Mouse (Mus musculus) CH12F3 (cell line): ENCODE results near the gene Padi2.

ENCODE experiments used
- in situ Hi-C: fragments of 300-500 bp; cut with MboI; formaldehyde crosslinking; loops from 2 replicates; pipeline ENCODE4 v1.14.3; 2020; ENCODE audit warnings: low sequenced_read_pairs

Padi2 gene

DNA sequence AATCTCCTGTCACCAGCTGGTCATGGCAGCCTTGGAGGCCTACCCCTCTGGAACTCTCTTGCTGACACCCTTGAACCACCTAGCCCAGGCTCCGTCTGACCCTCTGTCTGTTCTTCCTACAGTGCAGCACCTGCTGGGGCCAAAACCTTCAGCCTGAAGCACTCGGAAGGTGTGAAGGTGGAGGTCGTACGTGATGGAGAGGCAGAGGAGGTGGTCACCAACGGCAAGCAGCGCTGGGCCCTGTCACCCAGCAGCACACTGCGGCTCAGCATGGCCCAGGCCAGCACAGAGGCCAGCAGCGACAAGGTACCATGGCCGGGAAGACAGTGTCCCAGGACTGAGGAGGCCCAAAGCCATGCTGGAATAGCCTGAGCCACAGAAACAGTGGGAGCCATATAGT, 11.3 kb downstream of the Padi2 start:
- in situ Hi-C loops, result no loop called here

DNA sequence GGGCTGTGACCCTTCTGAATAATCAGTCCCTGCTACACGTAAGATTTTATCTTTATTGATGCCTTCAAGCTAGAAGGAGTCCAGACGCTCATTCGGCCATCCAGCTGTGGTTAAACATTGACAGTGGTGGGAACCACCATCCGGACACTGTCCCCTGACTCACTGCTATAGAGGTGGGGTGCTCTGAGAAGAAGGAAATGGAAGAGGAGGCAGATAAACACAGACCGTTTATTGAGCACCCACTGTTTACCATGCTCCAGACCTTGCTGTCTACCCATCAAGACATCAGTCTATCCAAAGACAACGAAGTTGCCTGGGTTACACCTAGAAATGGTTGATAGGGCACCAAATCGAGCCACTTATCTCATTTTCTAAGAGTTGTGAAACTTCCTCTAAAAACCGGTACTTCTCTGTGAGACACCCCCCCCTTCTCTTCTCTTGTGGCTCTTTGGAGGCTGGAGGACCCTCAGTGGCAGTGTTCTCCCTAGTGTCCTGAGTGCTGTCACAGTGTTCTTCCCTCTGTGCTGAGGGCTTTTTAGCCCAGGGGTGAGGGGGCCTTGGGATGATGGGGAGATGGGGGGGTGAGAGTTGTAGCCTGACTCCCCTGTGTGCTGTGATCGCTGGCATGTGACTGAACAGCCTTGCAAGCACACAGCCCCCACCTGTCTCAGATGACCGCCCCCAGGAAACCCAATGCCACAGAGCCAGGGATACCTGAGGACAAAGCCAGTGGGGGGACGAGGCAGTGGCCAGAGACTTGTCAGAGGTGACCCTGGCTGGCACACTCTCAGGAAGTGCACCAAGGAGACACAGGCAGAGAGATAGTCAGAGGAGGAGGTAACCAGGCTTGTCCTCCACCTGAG, 14.1 kb downstream of the Padi2 start:
- in situ Hi-C loops, result no loop called here

DNA sequence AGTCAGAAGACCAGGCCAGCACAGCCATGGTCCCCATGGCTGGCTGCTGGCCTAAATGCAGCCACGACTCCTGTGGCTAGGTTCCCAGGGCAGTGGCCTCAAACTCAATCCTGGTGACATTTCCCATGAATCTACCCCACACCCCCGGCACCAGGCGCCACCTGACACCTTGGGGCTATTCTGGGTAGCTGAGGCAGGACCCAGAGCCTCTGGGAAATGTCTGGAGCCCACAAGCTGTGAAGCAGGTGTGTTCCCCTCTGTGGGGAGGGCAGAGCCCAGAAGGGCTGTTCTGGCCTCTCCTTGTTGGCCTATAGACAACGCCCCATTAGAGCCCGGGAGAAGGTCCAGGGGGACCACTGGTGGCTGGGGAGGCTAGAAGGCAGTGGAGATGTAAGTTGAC, 16.4 kb downstream of the Padi2 start:
- in situ Hi-C loops, result no loop called here

DNA sequence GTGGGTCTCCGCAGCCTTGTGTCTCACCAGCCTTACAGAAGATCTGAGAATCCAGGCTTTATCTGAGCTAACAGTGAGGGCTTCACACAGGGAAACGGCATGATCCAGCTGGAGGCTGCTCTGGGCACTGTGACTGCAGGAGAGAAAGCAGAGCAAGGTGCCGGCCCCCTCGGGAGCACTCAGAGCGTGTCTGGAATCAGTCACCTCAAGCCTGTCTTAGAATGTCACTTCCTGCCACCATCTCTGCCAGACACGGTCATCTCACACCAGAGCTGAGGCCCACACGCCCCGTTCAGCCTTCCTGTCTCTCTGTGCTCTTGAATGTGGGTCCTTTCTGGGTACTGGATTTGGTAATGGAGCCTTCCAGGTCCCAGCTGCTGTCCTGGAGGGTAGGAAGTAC, 19.5 kb downstream of the Padi2 start:
- in situ Hi-C loops, result no loop called here

DNA sequence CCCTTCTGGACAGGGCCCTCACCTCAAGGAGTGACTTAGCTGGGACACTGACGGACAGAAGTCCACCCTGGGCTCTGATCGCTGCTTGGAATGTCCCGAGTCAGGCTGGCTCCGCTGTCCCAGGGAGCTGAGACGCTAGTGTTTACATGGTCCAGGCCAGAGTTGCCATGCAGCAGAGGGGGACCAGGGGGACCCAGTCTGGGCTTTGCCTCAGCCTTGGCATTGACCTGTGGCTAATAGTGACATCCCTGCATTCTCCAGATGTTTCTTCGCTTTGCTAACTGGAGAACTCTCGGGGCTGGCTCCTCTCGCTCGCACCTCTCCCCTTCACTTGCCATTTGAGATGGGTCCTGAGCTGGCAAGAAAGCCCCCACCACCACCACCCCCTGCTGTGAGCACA, 22.2 kb downstream of the Padi2 start:
- in situ Hi-C loops, result no loop called here

DNA sequence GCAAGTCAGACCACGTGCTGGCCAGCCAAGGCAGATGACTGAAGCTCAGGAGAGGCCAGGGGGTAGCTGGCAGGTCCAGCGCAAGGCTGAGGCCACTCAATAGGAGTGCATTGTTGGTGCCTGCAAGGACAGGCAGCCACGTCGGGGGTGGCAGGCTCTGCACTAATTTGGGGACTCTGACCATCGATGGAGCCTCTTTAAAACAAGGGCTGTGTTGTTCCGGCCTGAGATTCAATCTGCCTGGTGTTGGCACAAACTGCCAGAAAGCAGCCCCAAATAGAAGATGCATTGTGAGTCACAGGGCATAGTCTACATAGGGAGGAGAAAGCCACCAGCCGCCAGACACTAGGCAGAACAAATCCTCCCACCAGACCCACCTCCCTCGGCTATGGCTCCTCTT, 23.6 kb downstream of the Padi2 start:
- in situ Hi-C loops, result no loop called here

DNA sequence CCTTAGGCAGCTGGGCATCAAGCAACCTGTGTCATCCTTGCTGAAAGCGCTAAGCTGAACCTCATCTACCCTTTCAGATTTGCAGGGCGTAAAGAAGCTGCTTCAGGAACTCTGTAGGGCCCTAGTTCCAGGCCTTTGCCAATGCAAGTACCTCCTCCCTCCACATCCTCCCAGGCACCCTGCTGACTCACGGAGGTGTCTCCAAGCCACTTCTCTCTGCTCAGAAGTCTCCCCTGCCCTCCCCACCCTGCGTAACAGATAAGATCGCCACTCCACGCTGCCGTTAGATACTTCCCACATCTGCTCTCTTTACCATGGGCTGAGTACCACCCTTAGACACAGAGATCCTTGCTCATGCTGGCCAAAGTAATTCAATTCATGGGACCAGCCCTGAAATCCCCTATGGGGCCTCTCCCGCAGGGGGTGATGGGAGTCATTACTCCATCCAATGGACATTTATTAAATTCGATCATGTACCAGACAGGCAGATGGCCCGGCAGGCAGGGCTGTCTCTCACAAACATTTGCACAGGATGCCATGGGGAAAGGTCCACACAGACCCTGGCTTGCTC, 24.8 kb downstream of the Padi2 start:
- in situ Hi-C loops, result no loop called here

DNA sequence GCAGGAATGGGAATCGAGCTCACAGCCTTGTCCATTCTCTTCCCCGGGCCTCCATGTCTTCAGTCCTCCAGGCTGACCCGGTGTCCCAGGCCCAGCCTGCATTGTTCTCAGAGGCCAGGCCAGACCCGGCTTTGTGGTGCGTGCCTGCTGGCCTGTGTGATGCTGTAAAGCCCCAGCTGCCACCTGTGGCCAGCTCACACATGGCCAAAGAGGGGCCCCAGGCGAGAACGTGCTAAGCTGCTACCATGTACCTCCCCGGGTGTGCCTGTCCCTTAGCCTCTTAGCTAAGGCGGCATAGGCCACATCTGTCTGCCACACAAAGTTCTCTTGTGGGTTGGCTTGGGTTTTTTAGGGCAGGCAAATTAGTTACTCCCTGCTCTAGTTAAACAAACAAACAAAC, 29.5 kb downstream of the Padi2 start:
- in situ Hi-C loops, result no loop called here

DNA sequence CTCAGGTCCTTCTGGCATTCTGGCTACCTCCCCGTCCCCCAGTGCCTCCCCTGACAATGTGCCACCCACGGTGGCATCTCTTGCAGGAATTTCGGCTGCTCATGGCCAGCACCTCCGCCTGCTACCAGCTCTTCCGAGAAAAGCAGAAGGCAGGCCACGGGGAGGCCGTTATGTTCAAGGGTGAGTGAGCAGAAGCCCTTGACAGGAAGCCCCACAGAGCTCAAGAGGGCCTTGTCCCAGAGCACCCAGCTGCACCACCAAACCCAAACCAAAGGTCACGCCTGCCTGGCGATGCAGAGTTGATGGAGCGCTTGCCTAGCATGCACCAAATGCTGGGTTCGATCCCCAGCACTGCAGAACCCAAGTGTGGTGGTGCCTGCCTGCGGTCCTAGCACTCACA, 38.2 kb downstream of the Padi2 start:
- in situ Hi-C loops, result no loop called here

DNA sequence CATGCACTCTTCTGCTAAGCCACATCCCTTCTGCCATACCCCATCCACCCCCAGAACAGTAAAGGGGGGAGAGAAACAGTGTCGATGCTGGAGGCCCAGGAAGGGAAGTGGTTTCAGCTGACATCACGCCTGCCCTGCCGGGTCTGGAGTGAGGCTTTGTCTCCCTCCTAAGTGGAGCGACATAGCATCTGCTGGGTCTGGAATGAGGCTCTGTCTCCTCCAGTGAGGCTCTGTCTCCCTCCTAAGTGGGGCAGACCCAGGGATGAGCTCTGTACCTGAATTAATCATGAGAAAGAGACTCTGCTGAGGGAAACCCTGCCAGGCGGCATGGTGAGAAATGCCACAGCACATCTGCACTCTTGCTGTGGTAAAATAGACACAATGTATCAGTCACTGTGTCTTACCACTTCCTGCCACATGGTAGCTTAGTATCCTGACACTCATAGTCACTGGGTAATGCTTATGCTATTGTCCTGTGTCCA, 38.9 kb downstream of the Padi2 start:
- in situ Hi-C loops, result no loop called here

DNA sequence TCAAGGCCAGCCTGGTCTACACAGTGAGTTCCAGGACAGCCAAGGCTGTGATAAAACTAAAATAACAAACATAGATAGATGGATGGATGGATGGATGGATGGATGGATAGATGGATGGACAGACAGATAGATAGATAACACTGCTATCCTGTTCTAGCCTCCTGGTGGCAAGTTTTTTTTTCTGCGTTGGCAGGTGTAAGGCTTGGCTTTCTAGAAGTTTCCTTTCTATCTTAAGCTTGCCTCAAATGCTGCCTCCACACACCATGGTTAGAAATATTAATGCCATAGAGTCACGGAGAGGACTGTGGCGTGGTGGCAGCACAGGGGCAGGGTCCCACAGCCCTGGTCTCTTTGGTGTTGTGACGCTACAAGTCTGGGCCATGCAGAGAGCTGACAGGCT, 39.4 kb downstream of the Padi2 start:
- in situ Hi-C loops, result no loop called here

DNA sequence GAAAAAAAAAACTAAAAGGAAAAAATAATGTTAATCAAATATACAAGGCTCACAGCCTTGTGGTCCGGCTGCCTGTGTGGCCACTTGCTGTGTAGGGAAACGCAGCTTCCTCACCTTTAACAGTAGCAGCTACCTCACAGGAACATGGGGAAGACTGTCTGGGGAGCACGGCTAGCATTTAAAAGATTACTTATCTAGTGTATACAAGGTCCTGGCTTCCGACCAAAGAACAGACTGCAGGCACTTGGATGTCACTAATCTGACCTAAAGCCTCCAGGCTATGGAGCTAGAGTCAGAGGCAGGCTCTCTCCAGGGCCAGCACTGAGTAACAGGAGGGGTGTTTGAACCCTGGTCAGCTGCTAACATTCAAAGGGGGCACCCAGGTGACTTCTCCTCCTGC, 39.9 kb downstream of the Padi2 start:
- in situ Hi-C loops, result no loop called here

DNA sequence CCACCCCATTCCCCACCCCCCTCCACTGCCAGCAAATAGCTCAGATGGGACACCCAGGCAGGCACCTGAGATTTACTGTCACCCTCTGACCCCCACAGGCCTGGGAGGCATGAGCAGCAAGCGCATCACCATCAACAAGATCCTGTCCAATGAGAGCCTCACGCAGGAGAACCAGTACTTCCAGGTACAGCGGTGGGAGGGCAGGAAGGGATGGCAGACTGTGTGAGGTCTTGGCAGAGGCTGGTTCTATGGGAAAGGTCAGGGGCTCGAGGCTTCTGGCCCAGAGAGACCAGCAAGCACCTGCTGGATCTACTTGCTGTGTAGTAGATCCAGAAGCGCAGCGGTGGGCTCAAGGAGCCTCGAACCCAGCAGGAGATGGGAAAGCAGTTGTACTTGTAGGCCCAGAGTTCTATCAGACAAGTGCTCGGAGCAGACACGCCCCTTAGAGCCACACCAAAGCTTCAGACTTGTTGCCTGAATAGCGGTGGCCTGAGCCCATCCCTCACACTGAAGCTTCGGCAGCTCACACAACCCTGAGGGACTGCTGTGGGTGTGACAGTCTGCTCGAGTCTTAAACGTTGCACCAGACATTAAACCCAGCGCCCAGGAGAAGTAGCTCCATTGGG, 40.5 kb downstream of the Padi2 start:
- in situ Hi-C loops, result no loop called here

DNA sequence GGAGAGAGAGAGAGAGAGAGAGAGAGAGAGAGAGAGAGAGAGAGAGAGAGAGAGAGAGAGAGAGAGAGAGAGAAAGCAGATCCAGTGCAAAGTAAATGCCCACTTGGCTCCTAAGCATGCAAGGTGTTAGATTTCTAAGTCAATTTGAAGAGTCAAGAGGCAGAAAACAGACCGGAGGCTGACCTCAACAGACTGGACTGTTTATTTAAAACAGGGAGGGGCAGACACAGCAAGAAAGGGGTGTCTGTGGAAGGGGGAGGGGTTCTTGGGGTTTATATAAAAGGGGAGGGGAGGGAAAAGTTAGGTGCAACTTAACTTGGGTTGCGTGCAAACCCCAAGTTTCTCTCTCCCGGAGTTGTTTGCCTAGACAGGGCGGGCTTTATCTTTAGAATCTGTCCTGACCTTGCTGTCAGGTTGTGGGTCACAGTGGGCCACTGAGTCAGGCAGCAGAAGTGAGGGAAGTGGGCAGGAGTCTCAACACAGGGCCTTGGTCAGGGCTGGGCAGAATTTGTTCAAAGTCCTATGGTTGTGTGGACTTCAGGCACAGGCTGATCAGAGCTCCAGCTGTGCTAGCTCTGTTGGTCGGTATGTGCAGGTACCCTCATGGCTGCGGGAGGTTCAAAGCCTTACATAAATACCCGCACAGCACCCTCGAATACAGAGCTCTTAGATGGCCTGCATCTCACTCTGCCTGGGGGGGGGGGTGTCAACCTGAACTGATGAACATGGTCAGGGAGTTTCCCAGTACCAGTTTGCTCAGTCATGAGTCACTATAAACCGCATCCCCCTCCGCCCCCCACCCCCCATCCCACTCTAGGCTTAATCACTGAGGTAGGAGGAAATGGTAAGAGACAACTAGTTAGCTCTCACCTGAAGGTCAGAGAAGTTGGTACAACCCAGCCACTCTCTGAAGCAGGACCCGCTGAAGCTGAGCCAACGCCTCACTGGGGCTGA, 41.6 kb downstream of the Padi2 start:
- in situ Hi-C loops, result no loop called here

DNA sequence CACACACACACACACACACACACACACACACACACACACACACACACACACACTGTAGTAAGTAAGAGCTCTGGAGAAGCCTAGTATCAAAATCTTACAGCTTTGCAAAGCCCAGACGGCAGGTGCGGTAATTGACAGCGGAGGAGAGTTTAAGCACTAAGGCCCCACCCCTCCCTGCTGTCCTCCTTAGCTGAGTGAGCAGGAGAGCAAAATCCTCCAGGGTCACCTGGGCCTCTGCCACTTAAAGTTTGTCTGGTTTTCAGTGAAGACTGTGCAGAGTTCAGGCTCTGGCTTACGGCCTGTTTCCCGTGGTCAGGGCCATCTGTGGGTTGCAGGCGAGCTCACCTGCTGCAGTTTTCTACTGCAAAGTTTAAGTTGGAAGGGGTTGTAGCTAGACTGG, 42.3 kb downstream of the Padi2 start:
- in situ Hi-C loops, result no loop called here

DNA sequence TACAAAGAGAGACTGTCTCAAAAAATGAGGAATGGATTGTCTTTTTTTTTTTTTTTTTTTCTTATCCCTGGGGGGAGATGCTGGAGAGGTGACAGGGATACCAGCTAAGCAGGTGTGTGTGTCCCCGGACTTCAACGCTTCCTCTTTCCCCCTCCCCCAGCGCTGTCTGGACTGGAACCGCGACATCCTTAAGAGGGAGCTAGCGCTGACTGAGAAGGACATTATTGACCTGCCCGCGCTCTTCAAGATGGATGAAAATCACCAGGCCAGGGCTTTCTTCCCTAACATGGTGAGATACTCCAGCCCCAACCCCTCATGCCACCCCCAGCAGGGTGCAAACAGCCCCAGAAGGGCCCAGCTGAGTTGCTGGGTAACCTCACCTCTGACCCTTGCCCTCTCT, 42.9 kb downstream of the Padi2 start:
- in situ Hi-C loops, result no loop called here

DNA sequence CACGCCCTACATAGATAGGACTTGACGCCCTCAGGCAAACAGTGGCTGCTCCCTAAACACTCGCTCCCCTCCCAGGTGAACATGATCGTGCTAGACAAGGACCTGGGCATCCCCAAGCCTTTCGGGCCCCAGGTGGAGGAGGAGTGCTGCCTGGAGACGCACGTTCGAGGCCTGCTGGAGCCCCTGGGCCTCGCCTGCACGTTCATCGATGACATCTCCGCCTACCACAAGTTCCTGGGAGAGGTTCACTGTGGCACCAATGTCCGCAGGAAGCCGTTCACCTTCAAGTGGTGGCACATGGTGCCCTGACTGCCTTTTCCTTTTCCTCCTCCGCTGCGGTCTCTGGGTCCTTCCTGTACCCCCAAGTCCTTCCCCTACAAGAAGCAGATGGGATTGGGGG, 43.5 kb downstream of the Padi2 start:
- in situ Hi-C loops, result loop anchor here (10.0 kb wide), 1 partner anchor 45 kb away; the partner anchor contains the start of gene Padi2

DNA sequence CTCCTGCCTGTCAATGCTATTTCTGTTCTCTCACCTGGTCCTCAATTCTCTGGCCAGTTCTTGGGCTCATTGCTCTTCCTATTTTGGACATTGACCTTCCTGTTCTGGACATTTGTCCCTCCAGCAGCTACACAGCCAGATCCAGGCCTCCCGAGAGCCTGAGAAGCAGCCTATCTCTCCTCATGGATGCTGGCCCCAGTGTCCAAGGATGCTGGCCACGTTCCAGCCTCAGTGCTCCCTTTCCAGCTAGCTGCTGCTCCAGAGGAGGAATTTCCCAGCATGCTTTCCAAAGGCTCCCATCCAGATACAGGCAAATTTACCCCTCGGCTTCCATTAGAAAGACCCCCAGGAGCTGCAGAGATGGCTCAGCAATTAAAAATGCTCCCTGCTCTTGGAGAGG, 44.4 kb downstream of the Padi2 start:
- in situ Hi-C loops, result loop anchor here (10.0 kb wide), 1 partner anchor 46 kb away; the partner anchor contains the start of gene Padi2

DNA sequence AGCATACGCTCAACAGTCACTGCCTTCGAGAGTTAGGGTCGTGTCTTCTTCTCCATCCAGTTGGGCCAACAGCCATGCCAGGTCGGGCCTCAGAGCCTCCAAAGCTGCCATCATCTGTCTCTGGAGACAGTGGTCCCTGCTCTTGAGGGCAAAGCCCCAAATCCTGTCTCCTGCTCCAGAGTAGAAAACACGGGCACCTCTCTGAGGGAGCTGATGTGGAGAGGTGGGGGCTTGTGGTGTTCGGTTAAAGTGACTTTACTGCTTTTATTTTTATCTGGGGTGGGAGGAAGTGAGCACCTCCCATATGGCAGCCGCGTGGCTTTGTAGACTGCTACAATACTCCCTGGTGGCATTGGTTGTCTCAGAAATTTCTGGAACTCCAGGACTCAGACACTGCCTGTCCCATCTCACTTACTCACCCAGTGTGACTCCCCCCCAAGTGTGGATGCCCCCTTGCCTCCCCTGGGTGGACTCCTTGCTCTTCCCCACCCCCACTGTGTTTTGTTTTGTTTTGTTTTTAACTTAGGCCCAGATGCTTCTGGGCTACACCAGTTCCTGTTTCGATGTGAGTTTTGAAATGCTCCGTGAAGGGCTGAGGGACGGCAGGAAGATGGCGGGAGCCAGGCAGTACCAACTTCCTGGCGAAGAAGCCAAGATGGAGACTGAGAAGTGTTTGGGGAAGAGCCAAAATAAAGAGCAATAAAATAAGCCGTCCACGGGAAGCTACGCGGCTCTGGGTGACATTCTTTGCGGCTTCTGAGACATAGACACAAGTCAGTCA, 45.9 kb downstream of the Padi2 start:
- in situ Hi-C loops, result loop anchor here (10.0 kb wide), 1 partner anchor 47 kb away; the partner anchor contains the start of gene Padi2

DNA sequence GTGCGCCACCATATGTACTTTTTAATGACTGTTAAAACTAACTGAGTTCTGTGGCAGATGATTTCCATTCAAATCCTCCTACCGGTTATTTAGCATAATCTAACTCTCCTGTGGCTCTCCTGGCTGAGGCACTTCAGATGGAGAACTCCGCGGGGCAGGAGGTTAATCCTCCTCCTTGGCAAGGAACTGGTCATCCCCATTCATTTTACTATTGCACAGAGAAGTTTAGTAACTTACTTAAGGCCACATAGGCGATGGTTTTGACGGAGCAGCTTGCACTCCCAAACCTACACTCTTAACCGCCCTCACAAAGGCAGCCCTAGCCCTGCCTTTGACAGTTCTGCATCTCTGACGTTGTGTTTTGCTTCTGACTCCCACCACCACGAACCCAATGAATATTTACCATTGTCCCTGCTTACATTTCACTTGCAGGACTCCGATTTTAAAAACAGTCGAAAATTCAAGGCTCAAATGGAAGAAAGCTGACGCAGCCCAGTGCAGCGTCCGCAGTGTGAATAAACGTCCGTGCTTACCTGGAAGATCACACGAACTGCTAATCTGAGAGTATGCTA, 51.1 kb downstream of the Padi2 start:
- in situ Hi-C loops, result loop anchor here (10.0 kb wide), 1 partner anchor 52 kb away; the partner anchor contains the start of gene Padi2
